Mouse (Mus musculus) embryonic facial prominence, embryonic 12.5 days (tissue): ENCODE measurements around the gene Spata2. TPM values are rescaled to one million over a fixed set of nuclear protein-coding genes. Genes with fewer than 3 reads are reported as not detected.

ENCODE experiments used
- ATAC-seq: fragments of 200-750 bp; cut with Nextera tagmentation; 2 replicates; pipeline ENCODE4 v1.8.0; 2017; ENCODE audit not compliant: insufficient number of reproducible peaks, insufficient read depth, low FRiP score, low TSS enrichment
- H3K27ac ChIP-seq: fragments of 300-500 bp; sonication (generic); 2 replicates; pipeline ENCODE4 v1.5.1; 2016; ENCODE audit warnings: mild to moderate bottlenecking
- H3K27me3 ChIP-seq: fragments of 300-500 bp; sonication (generic); 2 replicates; pipeline ENCODE4 v1.6.1; 2016; ENCODE audit warnings: mild to moderate bottlenecking, moderate library complexity
- H3K36me3 ChIP-seq: fragments of 300-500 bp; sonication (generic); 2 replicates; pipeline ENCODE4 v1.6.1; 2016; ENCODE audit warnings: mild to moderate bottlenecking
- H3K4me1 ChIP-seq: fragments of 300-500 bp; sonication (generic); 2 replicates; pipeline ENCODE4 v1.6.1; 2016
- H3K4me2 ChIP-seq: fragments of 300-500 bp; sonication (generic); replicated peaks from 2 replicates; pipeline ENCODE4 v1.6.1; 2016; ENCODE audit warnings: mild to moderate bottlenecking, moderate library complexity
- H3K4me3 ChIP-seq: fragments of 300-500 bp; sonication (generic); 2 replicates; pipeline ENCODE4 v1.5.1; 2016; ENCODE audit warnings: mild to moderate bottlenecking
- H3K9ac ChIP-seq: fragments of 300-500 bp; sonication (generic); 2 replicates; pipeline ENCODE4 v1.6.1; 2016; ENCODE audit warnings: mild to moderate bottlenecking, moderate library complexity
- H3K9me3 ChIP-seq: fragments of 300-500 bp; sonication (generic); 2 replicates; pipeline ENCODE4 v1.6.1; 2016; ENCODE audit warnings: mild to moderate bottlenecking, moderate library complexity
- WGBS: fragments of 180-500 bp; shearing (Covaris S2); methylation state at CpG from one replicate; pipeline ENCODE4 v1.1.7; 2016; 5-methylcytosine and 5-hydroxymethylcytosine counted together
- polyA plus RNA-seq: library from polyadenylated mRNA; unstranded; fragments of >200 nt; fragmentation: Nextera tagmentation; extraction: Ambion mirVana; gene quantifications from 2 replicates; pipeline ENCODE4 v1.2.1, GENCODE M21; 2016

The Spata2 gene
- polyA plus RNA-seq, 1 experiment from 2014 or later = 16.3 TPM

DNA sequence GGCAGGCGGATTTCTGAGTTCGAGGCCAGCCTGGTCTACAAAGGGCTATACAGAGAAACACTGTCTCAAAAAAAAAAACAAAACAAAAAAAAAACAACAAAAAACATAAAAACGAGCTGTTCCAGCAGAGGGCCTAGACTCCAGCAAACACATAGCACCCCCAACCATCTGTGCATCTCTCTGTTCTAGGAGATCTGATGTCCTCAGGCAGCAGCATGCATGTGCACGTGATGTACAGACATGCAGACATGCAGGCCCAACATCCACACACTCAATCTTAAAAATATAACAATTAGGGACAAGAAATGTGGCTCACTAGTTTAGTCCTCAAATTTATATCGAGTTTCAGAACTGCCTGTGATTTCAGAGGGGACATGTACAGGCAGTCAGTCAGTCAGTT lies 56.3 kb downstream of the Spata2 start:
- Histone ChIP-seq H3K4me1 (no peaks in the 10 kb centered on the region), H3K27me3 (no peaks in the 10 kb centered on the region), H3K27ac (no peak overlapping the region), H3K36me3 (peaks cover 36% of the 10 kb centered on the region), H3K9me3 (no peaks in the 10 kb centered on the region), H3K4me3 (no peak overlapping the region), H3K4me2 (no peak overlapping the region), H3K9ac (no peak overlapping the region)
- ATAC-seq = no peak
- WGBS = 84% methylated on average over 5 of the region's 5 CpGs

DNA sequence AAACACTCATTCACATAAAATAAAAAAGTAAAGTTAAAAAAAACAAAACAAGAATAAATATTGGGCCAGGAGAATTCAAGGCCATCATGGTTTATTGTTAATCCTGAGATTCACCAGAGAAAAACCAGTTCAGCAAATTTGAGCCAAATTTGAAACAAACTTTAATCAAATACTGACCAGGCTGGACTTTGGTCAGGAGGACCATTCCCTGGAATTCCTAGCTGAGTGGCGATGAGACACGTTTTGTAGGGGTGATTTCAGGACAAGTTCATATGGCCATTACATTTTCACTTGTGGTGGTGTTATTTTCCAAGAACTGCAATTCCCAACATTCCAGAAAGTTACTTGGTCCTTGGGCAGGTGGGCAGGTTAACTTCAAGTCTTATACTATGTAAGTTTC lies 57.1 kb downstream of the Spata2 start:
- no peak overlapping the region for H3K9ac ChIP-seq
- H3K9me3 ChIP-seq = no peaks in the 10 kb centered on the region
- 93% methylated on average over 2 of the region's 2 CpGs for WGBS
- no peak for ATAC-seq
- H3K4me1 ChIP-seq = no peaks in the 10 kb centered on the region
- no peaks in the 10 kb centered on the region for H3K27me3 ChIP-seq
- H3K4me2 ChIP-seq = no peak overlapping the region
- no peak overlapping the region for H3K27ac ChIP-seq
- peaks cover 30% of the 10 kb centered on the region for H3K36me3 ChIP-seq
- H3K4me3 ChIP-seq = no peak overlapping the region

DNA sequence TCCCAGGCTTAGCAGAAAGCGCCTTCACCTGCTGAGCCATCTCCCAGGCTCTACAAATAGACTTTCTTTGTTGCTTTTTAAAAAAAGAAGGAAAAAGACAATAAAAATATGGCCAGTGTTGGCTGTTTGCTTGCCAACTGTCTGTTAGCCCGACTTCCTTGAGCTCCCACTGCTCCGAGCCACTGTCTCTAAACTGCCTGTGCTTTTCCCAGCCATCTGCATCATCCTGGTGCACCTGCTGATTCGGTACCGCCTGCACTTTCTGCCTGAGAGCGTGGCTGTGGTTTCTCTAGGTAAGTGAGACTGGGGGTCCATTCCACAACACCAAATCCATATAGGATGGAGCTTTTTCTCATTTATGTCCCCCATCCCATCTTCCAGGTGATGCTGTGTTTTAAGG lies 58.1 kb downstream of the Spata2 start:
- no peaks in the 10 kb centered on the region for H3K27me3 ChIP-seq
- WGBS = 97% methylated on average over 6 of the region's 6 CpGs

DNA sequence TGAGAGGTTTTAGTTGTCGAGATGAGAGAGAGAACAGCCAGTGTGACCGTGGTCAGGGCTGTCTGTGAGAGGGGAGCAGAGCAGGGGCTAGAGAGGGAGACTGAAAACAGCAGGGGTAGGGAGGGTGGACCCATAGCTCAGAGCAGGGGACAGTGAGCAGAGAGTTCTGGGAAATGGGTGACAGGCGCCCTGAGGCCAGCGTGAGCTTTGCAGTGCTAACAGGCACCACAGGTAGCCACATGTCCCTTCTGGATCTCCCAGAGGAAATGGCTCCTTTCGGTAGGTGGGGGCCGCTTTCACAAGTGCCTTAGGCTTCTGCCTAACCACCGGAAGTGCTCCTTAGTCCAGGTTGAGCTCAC lies 61.3 kb downstream of the Spata2 start:
- Histone ChIP-seq H3K9ac (peak overlapping the region; percentile 30; the same call in 1 of the 2 replicates), H3K27ac (no peak overlapping the region), H3K4me2 (no peak overlapping the region), H3K4me1 (no peaks in the 10 kb centered on the region), H3K4me3 (no peak overlapping the region), H3K27me3 (no peaks in the 10 kb centered on the region), H3K36me3 (peaks cover 39% of the 10 kb centered on the region), H3K9me3 (no peaks in the 10 kb centered on the region)
- 78% methylated on average over 7 of the region's 7 CpGs for WGBS
- no peak for ATAC-seq

More for the DNA sequence above, 58.1 kb downstream of the Spata2 start:
- Histone ChIP-seq H3K9ac (no peak overlapping the region), H3K4me1 (no peaks in the 10 kb centered on the region), H3K27ac (no peak overlapping the region), H3K36me3 (peaks cover 30% of the 10 kb centered on the region), H3K4me2 (no peak overlapping the region), H3K9me3 (no peaks in the 10 kb centered on the region), H3K4me3 (no peak overlapping the region)
- ATAC-seq = no peak

Other genes starting within 250 kb of the Spata2 start
- 14.5 and 19.7 TPM in 2 replicates for gene B4galt5, start 143.7 kb downstream of the Spata2 start, polyA plus RNA-seq
- gene Slc9a8, start 71.2 kb downstream of the Spata2 start, polyA plus RNA-seq = 23.3 and 24.1 TPM in 2 replicates
- gene Rnf114, start 242 bp downstream of the Spata2 start, polyA plus RNA-seq = 94.4 and 96.9 TPM in 2 replicates
- 76.3 and 83.4 TPM in 2 replicates for gene Snai1, start 45.3 kb upstream of the Spata2 start, polyA plus RNA-seq
- 256 and 272 TPM in 2 replicates for gene Ube2v1, start 139.2 kb upstream of the Spata2 start, polyA plus RNA-seq
- gene Gm20431, start 168.6 kb upstream of the Spata2 start, polyA plus RNA-seq = 10.8 and 16.2 TPM in 2 replicates
- gene Cebpb, start 196.0 kb upstream of the Spata2 start, polyA plus RNA-seq = 7.1 and 7.8 TPM in 2 replicates
- gene Tmem189, start 196.9 kb upstream of the Spata2 start, polyA plus RNA-seq = 45.0 and 46.9 TPM in 2 replicates